Mouse (Mus musculus) mesoderm, embryonic 11.5 days (tissue): ENCODE data around the gene Gm4064.
"Not testable (repeated sequence)": the region's sequence is repeated elsewhere in the genome, so short reads cannot be mapped to it uniquely, and the experiment has no call there.

ENCODE experiments used
- DNase-seq: peaks from one replicate; pipeline ENCODE4 v3.0.0-alpha.2; 2012; ENCODE audit warnings: low read depth, low spot score

The Gm4064 gene

GRCm38 (mm10) chrY:2796105-2796504, at the start of gene Gm4064:
Gm4064 (minus strand) TSS chrY:2796205.
- DNase-seq, result not testable (repeated sequence)

DNA sequence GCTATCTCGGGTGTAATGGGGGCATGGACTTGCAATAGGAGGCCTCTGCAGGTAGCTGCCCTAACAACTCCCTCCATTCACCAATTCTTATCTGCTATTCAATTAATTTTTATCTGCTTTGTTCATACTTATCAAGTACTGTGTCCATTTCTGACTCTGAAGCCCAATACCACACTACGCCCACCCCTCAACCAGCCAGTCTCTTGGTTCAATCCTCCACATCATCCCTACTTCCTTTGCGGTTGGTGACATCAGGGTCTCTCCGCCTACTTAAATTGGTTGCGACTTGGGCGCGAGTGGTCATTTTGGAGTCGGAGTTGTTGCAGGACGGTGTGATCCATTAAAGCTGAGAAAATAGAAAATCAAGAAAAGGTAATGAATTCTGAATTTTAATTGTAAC, 34.4 kb upstream of the Gm4064 start, which contains the start of the genes Rbmy and Gm10256:
Gene Rbmy (plus strand): TSS at position 301 of the 400 bp plus-strand sequence.
Gene Gm10256 (plus strand): TSS at position 320 of the 400 bp plus-strand sequence.
- DNase-seq, result not testable (repeated sequence)
